Mouse (Mus musculus) forebrain, embryonic 11.5 days (tissue): Measurements from ENCODE around the gene Ftl1. TPM values are rescaled to one million over a fixed set of nuclear protein-coding genes. Genes with fewer than 3 reads are reported as not detected.

Experiments
- ATAC-seq: fragments of 200-750 bp; cut with Nextera tagmentation; replicated peaks from 2 replicates; pipeline ENCODE4 v1.8.0; 2017; ENCODE audit warnings: moderate TSS enrichment; ENCODE audit not compliant: low FRiP score
- DNase-seq: peaks from one replicate; pipeline ENCODE4 v3.0.0-alpha.2; 2017; ENCODE audit warnings: low spot score
- H3K27ac ChIP-seq: fragments of 300-500 bp; sonication (generic); 2 replicates; pipeline ENCODE4 v1.5.1; 2014; ENCODE audit warnings: low read depth, low read length
- H3K27me3 ChIP-seq: fragments of 300-500 bp; sonication (generic); 2 replicates; pipeline ENCODE4 v1.6.1; 2014; ENCODE audit warnings: mild to moderate bottlenecking, low read length, mixed read lengths; ENCODE audit not compliant: control insufficient read depth, insufficient read depth
- H3K36me3 ChIP-seq: fragments of 300-500 bp; sonication (generic); 2 replicates; pipeline ENCODE4 v1.6.1; 2014; ENCODE audit warnings: mild to moderate bottlenecking, low read length, moderate library complexity, mixed read lengths; ENCODE audit not compliant: control insufficient read depth, insufficient read depth
- H3K4me1 ChIP-seq: fragments of 300-500 bp; sonication (generic); replicated peaks from 2 replicates; pipeline ENCODE4 v1.6.1; 2014; ENCODE audit warnings: low read length, mixed read lengths; ENCODE audit not compliant: control insufficient read depth, insufficient read depth
- H3K4me2 ChIP-seq: fragments of 300-500 bp; sonication (generic); 2 replicates; pipeline ENCODE4 v1.6.1; 2014; ENCODE audit warnings: low read depth, mild to moderate bottlenecking, low read length, moderate library complexity, mixed read lengths; ENCODE audit not compliant: severe bottlenecking
- H3K4me3 ChIP-seq: fragments of 300-500 bp; sonication (generic); 2 replicates; pipeline ENCODE4 v1.5.1; 2014; ENCODE audit warnings: low read depth, low read length
- H3K9ac ChIP-seq: fragments of 300-500 bp; sonication (generic); 2 replicates; pipeline ENCODE4 v1.6.1; 2014; ENCODE audit warnings: low read length
- H3K9me3 ChIP-seq: fragments of 300-500 bp; sonication (generic); 2 replicates; pipeline ENCODE4 v1.6.1; 2016; ENCODE audit warnings: low read length, mixed read lengths; ENCODE audit not compliant: control insufficient read depth
- WGBS: fragments of 180-500 bp; shearing (Covaris S2); extraction: QIAGEN DNeasy Blood & Tissue Kit; methylation state at CpG from one replicate; pipeline ENCODE4 v1.1.7; 2014; 5-methylcytosine and 5-hydroxymethylcytosine counted together
- microRNA-seq: library from miRNA; unstranded; fragments of <30 nt; microRNA quantifications from one replicate; pipeline ENCODE4, GENCODE M21; 2016; ENCODE audit not compliant: insufficient number of aligned reads
- polyA plus RNA-seq: library from polyadenylated mRNA; unstranded; fragments of >200 nt; fragmentation: Nextera tagmentation; extraction: Ambion mirVana; gene quantifications from 2 replicates; pipeline ENCODE4 v1.2.1, GENCODE M21; 2014

The Ftl1 gene
- polyA plus RNA-seq, 1 experiment from 2014 or later: 4,947 TPM

GRCm38 (mm10) chr7:45408351-45408750 is 51.3 kb downstream of the Ftl1 start:
- Histone ChIP-seq H3K27me3 (peaks cover 72% of the 10 kb centered on the region), H3K27ac (no peak overlapping the region), H3K9me3 (no peaks in the 10 kb centered on the region), H3K4me2 (no peak overlapping the region), H3K4me3 (no peak overlapping the region), H3K9ac (no peak overlapping the region), H3K4me1 (peaks cover 5% of the 10 kb centered on the region; the same call in 1 of the 2 replicates), H3K36me3 (no peaks in the 10 kb centered on the region)
- 73% methylated on average over 7 of the region's 7 CpGs for WGBS
- DNase-seq (peak; percentile 47), ATAC-seq (no peak)

Small RNA genes within 50 kb of the gene (microRNA-seq; reads per million reads assigned to microRNA genes)
- not detected for gene Gm22133

Other genes with a start within 250 kb of the Ftl1 start
- gene Dkkl1, start 247.7 kb downstream of the Ftl1 start, polyA plus RNA-seq: 0.48 TPM in 1 of 2 replicates, not detected in the other
- gene Tead2, start 244.1 kb downstream of the Ftl1 start, polyA plus RNA-seq: 297 and 318 TPM in 2 replicates
- 0.60 and 1.1 TPM in 2 replicates for gene Cd37, start 220.8 kb downstream of the Ftl1 start, polyA plus RNA-seq
- gene Slc6a16, start 218.8 kb downstream of the Ftl1 start, polyA plus RNA-seq: 0.36 TPM in 1 of 2 replicates, not detected in the other
- not detected in 2 replicates for gene Slc6a21, start 182.4 kb downstream of the Ftl1 start, polyA plus RNA-seq
- 5.6 and 6.8 TPM in 2 replicates for gene Trpm4, start 126.1 kb downstream of the Ftl1 start, polyA plus RNA-seq
- not detected in 2 replicates for gene Hrc, start 124.6 kb downstream of the Ftl1 start, polyA plus RNA-seq
- gene Ppfia3, start 92.9 kb downstream of the Ftl1 start, polyA plus RNA-seq: 11.6 and 13.0 TPM in 2 replicates
- gene Lin7b, start 89.3 kb downstream of the Ftl1 start, polyA plus RNA-seq: 0.48 and 1.5 TPM in 2 replicates
- gene Snrnp70, start 64.1 kb downstream of the Ftl1 start, polyA plus RNA-seq: 79.8 and 87.9 TPM in 2 replicates
- not detected in 2 replicates for gene Kcna7, start 54.2 kb downstream of the Ftl1 start, polyA plus RNA-seq
- gene Ntf5, start 46.2 kb downstream of the Ftl1 start, polyA plus RNA-seq: 0.33 and 0.67 TPM in 2 replicates
- not detected in 2 replicates for gene Lhb, start 39.1 kb downstream of the Ftl1 start, polyA plus RNA-seq
- 37.0 and 37.6 TPM in 2 replicates for gene Gys1, start 25.0 kb downstream of the Ftl1 start, polyA plus RNA-seq
- gene Ruvbl2, start 21.8 kb downstream of the Ftl1 start, polyA plus RNA-seq: 175 and 183 TPM in 2 replicates
- 192 and 202 TPM in 2 replicates for gene Bax, start 7.0 kb upstream of the Ftl1 start, polyA plus RNA-seq
- 0.13 and 0.29 TPM in 2 replicates for gene Tulp2, start 22.0 kb upstream of the Ftl1 start, polyA plus RNA-seq
- not detected in 2 replicates for gene Gm45808, start 26.9 kb upstream of the Ftl1 start, polyA plus RNA-seq
- 4.3 and 4.6 TPM in 2 replicates for gene Dhdh, start 28.9 kb upstream of the Ftl1 start, polyA plus RNA-seq
- gene Nucb1, start 50.5 kb upstream of the Ftl1 start, polyA plus RNA-seq: 90.4 and 109 TPM in 2 replicates
- gene Ppp1r15a, start 66.4 kb upstream of the Ftl1 start, polyA plus RNA-seq: 17.4 and 17.8 TPM in 2 replicates
- 0.80 and 1.5 TPM in 2 replicates for gene Plekha4, start 66.4 kb upstream of the Ftl1 start, polyA plus RNA-seq
- 0.25 and 1.2 TPM in 2 replicates for gene Hsd17b14, start 95.0 kb upstream of the Ftl1 start, polyA plus RNA-seq
- gene Bcat2, start 110.3 kb upstream of the Ftl1 start, polyA plus RNA-seq: 24.8 and 25.7 TPM in 2 replicates
- not detected in 2 replicates for gene Fgf21, start 155.6 kb upstream of the Ftl1 start, polyA plus RNA-seq
- gene Fut1, start 157.4 kb upstream of the Ftl1 start, polyA plus RNA-seq: not detected in 2 replicates
- gene Izumo1, start 161.9 kb upstream of the Ftl1 start, polyA plus RNA-seq: not detected in 2 replicates
- 6.5 and 7.3 TPM in 2 replicates for gene Rasip1, start 167.6 kb upstream of the Ftl1 start, polyA plus RNA-seq
- 1.7 and 3.3 TPM in 2 replicates for gene Mamstr, start 180.1 kb upstream of the Ftl1 start, polyA plus RNA-seq
- 0.15 TPM in 1 of 2 replicates, not detected in the other for gene Fut2, start 206.5 kb upstream of the Ftl1 start, polyA plus RNA-seq
- gene Ntn5, start 224.1 kb upstream of the Ftl1 start, polyA plus RNA-seq: 0.41 TPM in 1 of 2 replicates, not detected in the other
- 0.39 and 0.52 TPM in 2 replicates for gene Sec1, start 234.5 kb upstream of the Ftl1 start, polyA plus RNA-seq
- 3.6 and 4.1 TPM in 2 replicates for gene Car11, start 240.0 kb upstream of the Ftl1 start, polyA plus RNA-seq
- 2.9 and 3.3 TPM in 2 replicates for gene Dbp, start 245.2 kb upstream of the Ftl1 start, polyA plus RNA-seq